Mouse (Mus musculus) embryonic fibroblast, embryonic 13.5 days (primary cell): Measurements from ENCODE around the gene Cabp4. TPM values are rescaled to one million over a fixed set of nuclear protein-coding genes. Genes with fewer than 3 reads are reported as not detected.
A peak's percentile ranks its signal among the peaks of the same experiment; 100 is the strongest.

ENCODE experiments used
- H3K27ac ChIP-seq: 2 replicates; pipeline ENCODE4 v1.5.1; 2012; ENCODE audit warnings: low read length, control low read depth, inconsistent platforms; ENCODE audit not compliant: insufficient read depth
- H3K4me1 ChIP-seq: 2 replicates; pipeline ENCODE4 v1.6.1; 2011; ENCODE audit warnings: low read length; ENCODE audit not compliant: control insufficient read depth, insufficient read depth
- H3K4me3 ChIP-seq: 2 replicates; pipeline ENCODE4 v1.5.1; 2011; ENCODE audit warnings: mild to moderate bottlenecking, control low read depth, low read length; ENCODE audit not compliant: insufficient read depth
- CTCF ChIP-seq: IDR thresholded peaks from 2 replicates; pipeline ENCODE4 v1.5.1; 2011; ENCODE audit warnings: mild to moderate bottlenecking, control low read depth, low read length, moderate library complexity, borderline replicate concordance; ENCODE audit not compliant: insufficient read depth
- POLR2A ChIP-seq: IDR thresholded peaks from 2 replicates; pipeline ENCODE4 v1.6.1; 2011; ENCODE audit warnings: low read depth, mild to moderate bottlenecking, control low read depth, low read length, moderate library complexity
- polyA plus RNA-seq: library from polyadenylated mRNA; stranded (reverse); fragments of >200 nt; gene quantifications from 2 replicates; pipeline ENCODE4 v1.2.4, GENCODE M21; 2011; ENCODE audit warnings: low read depth; ENCODE audit not compliant: missing spikeins, insufficient read length

Gene Cabp4
- not detected in 2 replicates for polyA plus RNA-seq

DNA sequence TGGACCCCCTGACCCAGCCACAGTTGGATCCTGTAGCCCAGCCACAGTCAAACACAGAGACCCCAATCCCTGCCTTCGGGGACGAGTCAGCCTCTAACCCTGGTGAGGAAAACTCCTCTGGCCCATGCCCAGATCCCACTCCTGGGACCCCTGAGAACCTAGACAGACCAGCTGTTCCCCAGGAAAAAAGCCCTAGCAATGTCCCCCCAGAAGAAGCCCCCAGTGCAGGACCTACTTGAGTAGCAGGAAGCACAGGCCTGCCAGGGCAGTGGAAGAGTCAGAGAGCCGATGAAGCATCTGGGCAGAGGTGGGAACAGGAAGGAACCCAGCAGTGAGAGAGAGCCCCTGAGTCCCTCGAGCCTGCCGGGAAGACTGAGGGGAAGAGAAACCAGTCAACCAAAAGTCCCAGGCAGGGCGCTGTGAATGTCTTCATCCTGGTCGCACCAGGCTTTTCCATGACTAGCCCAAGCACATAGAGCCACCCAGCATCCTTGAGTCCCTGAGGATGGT is at the start of gene Cabp4:
Cabp4 (minus strand) TSS at position 275 of the 510 bp plus-strand sequence.
- TF ChIP-seq CTCF (no peak), POLR2A (no peak)
- no peak within 1 kb of the TSS for H3K27ac ChIP-seq
- no peaks in the 10 kb centered on the region for H3K4me1 ChIP-seq
- H3K4me3 ChIP-seq, result no peak within 1 kb of the TSS

GRCm38 (mm10) chr19:4193129-4193528 is 49.3 kb upstream of the Cabp4 start:
- Histone ChIP-seq H3K27ac (no peak overlapping the region), H3K4me1 (peaks cover 19% of the 10 kb centered on the region), H3K4me3 (peak overlapping the region; percentile 94)
- no peak for TF ChIP-seq POLR2A
- TF ChIP-seq CTCF, result no peak

- peaks cover 19% of the 10 kb centered on the region for H3K4me1 ChIP-seq
- H3K27ac ChIP-seq, result peak overlapping the region; percentile 76
- peak overlapping the region; percentile 94 for H3K4me3 ChIP-seq
- no peak for TF ChIP-seq POLR2A
- no peak for TF ChIP-seq CTCF
These were observed 48.6 kb upstream of the Cabp4 start for GRCm38 (mm10) chr19:4192251-4192985.

GRCm38 (mm10) chr19:4191528-4192250 is 47.9 kb upstream of the Cabp4 start, which contains the start of gene Ppp1ca:
Gene Ppp1ca (plus strand): TSS chr19:4192065.
- H3K4me3 ChIP-seq, result peak within 1 kb of the TSS; percentile 94
- TF ChIP-seq CTCF (peak; percentile 47; the same call in 1 of the 2 replicates), POLR2A (peak; percentile 89)
- peak within 1 kb of the TSS; percentile 76 for H3K27ac ChIP-seq
- H3K4me1 ChIP-seq, result peaks cover 18% of the 10 kb centered on the region

DNA sequence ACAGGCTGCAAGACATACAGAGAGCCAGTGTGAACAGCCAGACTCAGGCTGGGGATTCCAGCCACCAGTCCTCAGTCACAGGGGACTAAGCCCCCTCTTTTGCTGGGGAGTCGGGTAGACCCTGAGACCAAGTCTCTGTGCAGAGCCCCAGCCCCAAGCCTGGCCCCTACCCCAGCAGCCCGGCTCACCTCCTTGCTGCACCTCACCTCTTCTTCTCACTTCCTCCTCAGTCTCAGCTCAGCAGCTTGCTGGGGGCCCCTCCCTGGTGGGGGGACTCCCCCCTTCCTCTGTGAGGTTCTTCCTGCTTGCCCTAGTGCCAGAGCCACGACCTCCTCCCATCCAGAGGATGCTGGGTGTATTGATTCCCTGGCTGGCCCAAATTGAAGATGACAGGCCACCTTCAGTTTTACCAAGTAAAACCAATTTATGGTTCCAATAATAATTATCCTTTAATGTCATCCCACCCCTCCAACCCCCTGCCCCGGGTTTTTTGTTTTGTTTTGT is 47.0 kb upstream of the Cabp4 start, which contains the start of gene Tbc1d10c:
Tbc1d10c (minus strand) TSS at position 454 of the 504 bp plus-strand sequence.
- H3K27ac ChIP-seq, result peak within 1 kb of the TSS; percentile 76
- H3K4me3 ChIP-seq, result peak within 1 kb of the TSS; percentile 94
- TF ChIP-seq CTCF (no peak), POLR2A (no peak)
- H3K4me1 ChIP-seq, result peaks cover 10% of the 10 kb centered on the region

- no peak overlapping the region for H3K4me3 ChIP-seq
- TF ChIP-seq CTCF, result no peak
- no peak for TF ChIP-seq POLR2A
- peaks cover 13% of the 10 kb centered on the region for H3K4me1 ChIP-seq
- no peak overlapping the region for H3K27ac ChIP-seq
These were observed 45.3 kb upstream of the Cabp4 start for GRCm38 (mm10) chr19:4189051-4189620.

DNA sequence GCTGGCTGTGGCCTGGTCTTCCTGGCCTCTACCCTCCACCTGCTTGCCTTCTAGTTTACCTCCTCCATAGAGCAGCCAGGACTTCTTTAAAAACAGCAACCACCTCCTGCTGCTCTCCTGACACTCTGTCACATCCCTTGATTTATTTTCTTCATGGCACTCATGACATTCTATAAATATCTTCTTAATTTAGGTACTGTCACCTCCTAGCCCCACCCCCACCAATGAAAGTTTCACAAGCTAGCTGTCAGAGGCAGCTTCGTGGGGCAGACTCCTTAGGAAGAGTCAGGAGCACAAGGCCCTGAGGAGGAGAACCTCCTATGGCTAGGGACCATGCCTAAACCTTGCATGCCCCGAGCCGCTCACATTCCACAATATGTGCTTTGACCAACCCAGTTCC is 43.5 kb upstream of the Cabp4 start:
- no peak for TF ChIP-seq CTCF
- TF ChIP-seq POLR2A, result no peak
- peaks cover 7% of the 10 kb centered on the region; the same call in 1 of the 2 replicates for H3K4me1 ChIP-seq
- H3K4me3 ChIP-seq, result no peak overlapping the region
- no peak overlapping the region for H3K27ac ChIP-seq

DNA sequence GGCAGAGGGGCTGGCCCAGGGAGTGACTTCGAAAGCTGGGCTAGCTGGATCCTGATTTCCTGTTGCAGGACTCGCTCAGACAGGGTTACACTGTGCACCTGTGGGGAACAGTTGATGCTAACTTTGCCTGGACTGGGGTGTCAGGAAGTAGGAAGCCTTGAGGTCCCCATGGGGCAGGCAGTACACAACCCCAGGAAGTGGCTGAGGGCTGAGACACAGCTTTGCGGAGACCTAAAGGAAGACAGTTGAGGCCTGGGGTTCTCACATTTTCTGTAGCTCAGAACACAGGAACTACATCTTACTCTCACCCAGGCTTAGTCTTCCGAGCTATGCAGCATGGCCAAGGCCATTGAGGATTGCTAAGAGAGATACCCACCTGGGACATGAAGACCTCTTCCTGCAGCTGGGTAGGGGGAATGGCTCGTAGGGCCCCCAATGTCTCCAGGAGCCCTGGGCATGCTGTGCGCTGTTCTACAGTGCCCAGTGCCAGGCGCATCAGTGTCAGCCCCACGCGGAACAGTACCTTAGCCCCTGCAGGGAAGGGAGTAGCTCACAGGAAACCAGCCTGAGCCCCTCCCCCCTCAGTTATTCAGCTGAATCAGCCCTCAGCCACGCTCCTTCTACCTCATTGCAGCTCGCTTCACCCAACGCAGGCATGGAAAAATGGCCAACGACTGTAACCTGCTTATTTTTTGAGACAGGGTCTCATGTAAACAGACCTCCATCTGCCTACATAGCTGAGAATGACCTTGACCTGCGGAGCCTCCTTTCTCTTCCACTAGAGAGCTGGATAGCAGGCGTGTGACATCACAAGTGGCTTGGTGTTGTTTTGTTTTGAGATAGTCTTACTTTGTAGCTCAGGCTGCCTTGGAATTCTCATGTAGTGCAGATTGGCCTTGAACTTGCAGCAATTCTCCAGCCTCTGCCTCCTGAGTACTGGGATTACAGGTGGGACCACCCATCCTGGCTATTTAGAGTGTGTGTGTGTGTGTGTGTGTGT is 41.4 kb upstream of the Cabp4 start:
- no peak overlapping the region for H3K4me3 ChIP-seq
- H3K27ac ChIP-seq, result no peak overlapping the region
- H3K4me1 ChIP-seq, result 0 out of 2 replicates have a peak, but pooled peaks cover 3% of the 10 kb centered on the region
- TF ChIP-seq CTCF, result no peak
- TF ChIP-seq POLR2A, result no peak
